Mouse (Mus musculus) monocyte, adult 5-6 weeks (primary cell): ENCODE data around the gene Msl1. TPM values are rescaled to one million over a fixed set of nuclear protein-coding genes. Genes with fewer than 3 reads are reported as not detected.
"Not testable (repeated sequence)": the region's sequence is repeated elsewhere in the genome, so short reads cannot be mapped to it uniquely, and the experiment has no call there.

Experiments
- ATAC-seq: fragments of 153-309, 156-312 bp; replicated peaks from 2 replicates; pipeline ENCODE4 v1.8.0; 2017; ENCODE audit warnings: mild to moderate bottlenecking; ENCODE audit not compliant: low TSS enrichment, insufficient number of reproducible peaks, severe bottlenecking, poor library complexity, low FRiP score
- total RNA-seq: library from RNA; stranded (forward); fragments of 200-1000, 200-491, 200-594 nt; gene quantifications from 3 replicates; pipeline ENCODE4 v1.2.3, GENCODE M21; 2017

Gene Msl1
- total RNA-seq, 1 experiment from 2014 or later: 125 TPM

GRCm38 (mm10) chr11:98789219-98789807 is 6.0 kb upstream of the Msl1 start:
- peak; percentile 32; the same call in 1 of the 2 replicates for ATAC-seq

- no peak for ATAC-seq
These were observed 5.5 kb upstream of the Msl1 start for GRCm38 (mm10) chr11:98789824-98790223.

DNA sequence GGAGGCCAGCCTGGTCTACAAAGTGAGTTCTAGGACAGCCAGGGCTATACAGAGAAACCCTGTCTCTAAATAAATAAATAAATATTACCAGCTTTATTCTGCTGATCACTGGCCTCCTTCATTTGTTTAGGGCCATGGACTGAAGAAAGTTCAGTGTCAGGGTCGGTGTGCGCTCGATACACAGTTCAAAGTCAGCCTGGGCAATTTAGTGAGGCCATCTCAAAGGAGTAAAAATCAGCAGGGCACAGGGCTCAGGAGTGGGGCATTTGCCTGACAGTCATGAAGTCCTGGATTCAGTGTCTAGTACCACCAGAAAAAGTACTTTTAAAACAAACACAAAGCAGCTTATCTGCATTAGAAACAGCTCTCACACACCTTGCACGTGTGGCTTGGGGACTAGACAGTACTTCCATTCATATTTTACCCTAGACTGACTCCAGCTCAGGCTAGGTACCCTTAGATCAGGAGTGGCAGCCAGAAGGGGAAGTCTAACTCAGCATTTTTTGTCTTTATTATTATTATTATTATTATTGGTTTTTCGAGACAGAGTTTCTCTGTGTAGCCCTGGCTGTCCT is 4.6 kb upstream of the Msl1 start:
- no peak for ATAC-seq

DNA sequence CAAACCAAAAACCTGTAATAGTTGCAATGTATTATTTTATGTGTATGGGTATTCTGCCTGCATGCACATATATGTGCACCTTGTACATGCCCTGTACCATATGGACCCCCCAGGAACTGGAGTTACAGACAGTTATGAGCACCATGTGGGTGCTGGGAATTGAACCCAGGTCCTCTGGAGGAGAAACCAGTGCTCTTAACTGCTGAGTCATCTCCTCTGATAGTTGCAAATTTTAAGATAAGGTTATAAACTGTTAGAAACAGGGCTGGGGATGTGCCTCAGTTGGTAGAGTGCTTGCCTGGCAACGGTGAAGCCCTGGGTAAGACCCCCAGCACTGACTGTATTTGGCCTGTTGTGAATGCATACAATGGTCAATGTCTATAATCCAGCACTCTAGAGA is 3.9 kb upstream of the Msl1 start:
- ATAC-seq: no peak

- ATAC-seq: no peak
These were observed 3.2 kb upstream of the Msl1 start for GRCm38 (mm10) chr11:98792081-98792480.

GRCm38 (mm10) chr11:98794469-98795014 is 774 bp upstream of the Msl1 start:
- peak; percentile 34; the same call in 1 of the 2 replicates for ATAC-seq

GRCm38 (mm10) chr11:98795714-98796514 is 598 bp downstream of the Msl1 start:
- ATAC-seq: no peak

GRCm38 (mm10) chr11:98796515-98797216 is 1.4 kb downstream of the Msl1 start:
- peak; percentile 38 for ATAC-seq

DNA sequence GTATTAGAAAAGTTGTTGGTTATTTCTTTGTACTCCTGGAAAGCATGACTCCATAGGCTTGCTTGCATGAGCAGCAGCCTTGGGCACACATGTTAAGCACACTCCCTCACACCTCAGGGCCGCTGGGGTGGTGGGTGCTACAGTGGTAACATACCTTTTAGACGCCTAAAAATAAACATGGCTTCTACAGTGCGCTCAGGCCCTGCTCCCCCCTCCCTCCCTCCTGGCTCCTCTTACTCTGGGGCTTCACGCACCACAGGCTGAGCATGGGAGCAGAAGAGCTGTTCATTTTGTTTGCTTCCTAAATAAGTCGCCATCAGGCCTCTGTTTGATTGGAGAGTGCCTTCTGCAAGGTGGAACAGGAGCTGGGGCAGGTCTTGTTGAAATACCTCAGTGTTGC is 2.0 kb downstream of the Msl1 start:
- no peak for ATAC-seq

DNA sequence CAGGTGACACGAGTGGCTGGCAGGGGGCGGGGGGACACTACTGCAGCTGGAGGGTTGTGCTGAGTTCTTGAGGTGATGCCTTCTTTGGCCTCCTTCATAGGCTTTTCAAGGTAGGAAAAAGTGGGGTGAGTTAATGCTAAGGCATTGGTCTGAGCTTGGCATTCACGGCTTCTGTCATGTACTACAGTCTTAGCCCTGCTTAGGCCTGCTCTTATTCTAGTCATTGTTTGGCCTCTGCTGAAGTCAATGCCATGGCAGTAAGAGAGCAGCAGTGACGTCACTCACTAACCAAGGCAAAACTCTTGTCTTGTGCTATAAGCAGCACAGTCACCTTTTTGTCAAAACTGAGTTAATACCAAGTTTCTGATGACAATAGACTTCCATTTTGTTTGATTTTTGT is 2.6 kb downstream of the Msl1 start:
- no peak for ATAC-seq

DNA sequence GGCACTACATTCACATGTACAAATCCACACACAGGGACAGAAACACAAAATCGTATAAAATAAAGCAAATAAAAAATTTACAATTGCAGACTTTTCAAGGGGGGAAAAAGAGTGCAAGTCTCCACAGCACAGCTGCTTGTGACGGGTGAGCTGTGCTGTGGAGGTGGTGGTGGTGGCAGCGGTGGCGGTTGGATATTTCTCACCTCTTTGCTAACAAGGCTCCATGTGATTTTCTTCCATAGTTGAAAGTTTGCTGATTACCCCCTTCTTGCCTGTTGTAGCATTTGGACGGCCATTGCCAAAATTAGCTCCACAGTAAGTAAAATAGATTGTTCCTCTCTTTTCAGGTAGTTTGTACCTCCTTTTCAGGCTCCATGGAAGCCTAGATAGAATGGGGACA is 9.3 kb downstream of the Msl1 start, which contains the start of gene Casc3:
Casc3 (plus strand) TSS at position 301 of the 400 bp plus-strand sequence.
- ATAC-seq: no peak

DNA sequence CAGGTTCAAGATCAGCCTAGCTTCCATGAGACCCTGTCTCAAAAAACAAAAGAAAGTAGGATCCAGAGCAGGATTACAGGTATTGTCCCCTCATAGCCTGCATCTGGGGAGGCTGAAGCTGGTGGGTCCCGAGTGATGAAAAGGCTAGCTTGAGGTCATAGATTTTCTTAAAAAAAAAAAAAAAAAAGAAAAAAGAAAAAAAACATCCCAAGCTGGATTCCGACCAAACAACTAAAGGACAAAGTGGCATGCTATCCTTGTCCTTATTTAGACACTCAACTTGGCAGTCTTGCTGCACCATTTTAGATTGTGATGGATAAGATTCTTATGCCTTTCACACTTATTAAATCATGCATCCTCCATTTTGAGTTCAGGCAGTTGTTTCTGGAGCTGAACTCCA is 13.1 kb downstream of the Msl1 start:
- no peak for ATAC-seq

GRCm38 (mm10) chr11:98809457-98810290 is 14.4 kb downstream of the Msl1 start:
- peak; percentile 99 for ATAC-seq

DNA sequence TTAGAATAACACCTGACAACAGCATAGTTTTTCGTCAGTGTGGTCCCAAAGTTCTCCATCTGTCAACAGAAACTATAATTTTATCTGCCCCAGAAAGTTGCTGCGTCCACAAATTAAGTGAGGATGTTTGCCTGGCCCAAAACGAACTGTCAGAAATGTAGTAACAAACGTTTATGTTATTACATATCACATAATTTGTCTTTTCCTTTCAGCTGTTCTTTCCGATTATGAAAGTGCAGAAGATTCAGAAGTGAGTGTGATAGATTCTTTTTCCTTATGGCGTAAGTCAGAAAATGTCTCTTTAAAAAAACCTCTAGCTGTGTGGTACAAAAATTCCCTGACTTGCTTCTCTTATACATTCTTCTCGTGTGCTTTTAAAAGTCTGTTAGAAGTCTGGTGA is 15.4 kb downstream of the Msl1 start:
- ATAC-seq: no peak

DNA sequence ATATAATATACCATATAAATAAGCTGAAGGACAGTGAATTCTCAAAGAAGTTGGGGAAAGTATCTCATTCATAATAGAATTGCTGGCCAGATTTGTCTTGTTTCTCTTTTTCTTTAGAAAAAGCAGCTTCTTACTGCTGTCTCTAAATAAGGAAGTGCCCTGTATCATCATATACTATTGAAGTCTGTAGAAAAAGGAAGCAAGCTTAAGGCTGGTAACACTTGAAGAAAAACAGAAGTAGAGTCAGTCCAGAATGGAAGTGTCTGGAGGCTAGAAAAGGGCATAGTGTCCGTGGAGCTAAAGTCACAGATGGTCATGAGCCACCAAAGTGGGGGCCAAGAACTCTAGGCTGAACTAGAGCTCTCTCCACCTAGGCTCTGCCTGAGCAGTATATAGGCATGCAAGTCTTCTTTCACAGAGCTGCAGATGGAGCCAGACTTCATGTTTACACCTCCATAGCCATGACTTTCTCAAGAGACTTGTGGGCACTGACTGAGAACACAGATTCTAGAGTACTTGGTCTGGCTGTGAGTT is 21.5 kb downstream of the Msl1 start:
- ATAC-seq: peak; percentile 94

GRCm38 (mm10) chr11:98820968-98821367 is 25.7 kb downstream of the Msl1 start:
- ATAC-seq: no peak

DNA sequence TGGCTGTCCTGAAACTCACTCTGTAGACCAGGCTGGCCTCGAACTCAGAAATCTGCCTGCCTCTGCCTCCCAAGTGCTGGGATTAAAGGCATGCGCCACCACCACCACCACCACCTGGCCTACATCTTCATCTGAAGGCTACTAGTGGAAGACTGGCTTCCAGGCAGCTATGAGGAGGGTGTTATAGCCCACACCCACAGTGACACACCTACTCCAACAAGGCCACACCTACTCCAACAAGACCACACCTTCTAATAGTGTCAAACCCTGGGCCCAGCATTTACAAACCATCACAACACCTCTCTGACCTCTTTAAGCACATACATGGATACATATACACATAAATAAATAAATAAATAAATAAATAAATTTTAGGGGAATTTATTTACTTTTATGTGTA is 30.8 kb downstream of the Msl1 start:
- ATAC-seq: not testable (repeated sequence)

DNA sequence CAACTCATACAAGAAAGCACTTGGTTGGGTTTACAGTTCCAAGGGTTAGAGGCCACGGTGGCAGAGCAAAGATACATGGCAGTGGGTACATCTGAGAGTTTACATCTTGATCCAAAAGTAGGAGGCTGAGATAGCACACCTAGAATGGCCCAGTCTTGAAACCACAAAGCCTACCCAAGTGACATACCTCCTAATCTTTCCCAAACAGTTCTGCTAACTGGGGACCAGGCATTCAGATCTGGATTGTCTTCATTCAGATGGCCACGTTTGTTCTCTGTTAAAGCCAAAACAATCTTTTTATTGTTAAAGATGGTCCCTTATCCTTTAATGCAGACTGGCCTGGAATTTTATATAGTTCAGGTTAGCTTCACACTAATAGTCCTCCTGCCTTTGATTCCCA is 32.6 kb downstream of the Msl1 start:
- ATAC-seq: no peak
